10 mouse cellular contexts compared by ENCODE assay signal in the genomic region with DNA sequence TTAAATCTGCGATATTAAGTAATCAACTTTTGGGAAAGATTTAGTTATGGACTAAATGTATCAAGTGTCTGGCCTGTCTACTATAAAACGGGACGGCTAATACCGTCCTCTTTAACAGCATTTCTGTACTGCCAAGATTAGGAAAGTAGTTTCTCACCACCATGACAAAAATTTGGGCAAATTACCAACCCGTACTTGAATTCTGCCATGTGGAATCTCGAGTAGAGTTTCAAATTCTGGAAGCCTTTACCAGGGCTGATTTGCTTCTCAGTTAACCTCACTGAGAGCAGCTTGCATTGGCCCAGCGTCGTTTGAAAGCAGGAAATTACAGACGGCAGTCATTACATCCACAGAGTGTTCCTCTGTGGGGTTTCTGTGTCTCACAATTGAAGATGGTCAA.
DNase-seq lines count a peak whose midpoint lies in the region; ATAC-seq lines count a peak whose summit lies in the region.
"Had no signal": no experiment of that assay in that cellular context is flagged by ENCODE, and none has a peak within 500 bp of the region (broad histone marks: within the 10 kb centered on the region; RNA-seq: fewer than 3 reads in every experiment).

No protein-coding gene starts in this region.

- no peaks in the 10 kb centered on the region for H3K4me1 ChIP-seq in kidney, embryonic 16.5 days (ENCODE audit: insufficient read depth, low read length)
- H3K4me1 ChIP-seq: embryonic facial prominence, embryonic 12.5 days; forebrain, embryonic 12.5 days; heart, embryonic 13.5 days had no signal

- no peak overlapping the region for H3K27ac ChIP-seq in kidney, embryonic 16.5 days (ENCODE audit: low read length)
- H3K27ac ChIP-seq: embryonic facial prominence, embryonic 12.5 days; forebrain, embryonic 12.5 days; heart, embryonic 13.5 days; hindbrain, embryonic 12.5 days had no signal

- peaks cover 14% of the 10 kb centered on the region for H3K36me3 ChIP-seq in kidney, embryonic 16.5 days (ENCODE audit: insufficient read depth, low read length)

- no peak for ATAC-seq in kidney, embryonic 16.5 days (ENCODE audit: low FRiP score, low TSS enrichment)

- H3K4me3 ChIP-seq in kidney, embryonic 16.5 days (ENCODE audit: low read length), result no peak overlapping the region
- H3K4me3 ChIP-seq: embryonic facial prominence, embryonic 12.5 days; forebrain, embryonic 12.5 days; heart, embryonic 13.5 days; hindbrain, embryonic 12.5 days had no signal

- no peak overlapping the region for H3K4me2 ChIP-seq in kidney, embryonic 16.5 days (replicated peaks; ENCODE audit: low read depth, low read length)
- H3K4me2 ChIP-seq: embryonic facial prominence, embryonic 12.5 days; forebrain, embryonic 12.5 days; heart, embryonic 13.5 days; hindbrain, embryonic 12.5 days had no signal

- WGBS in kidney, embryonic 16.5 days, result 83% methylated on average over 9 of the region's 9 CpGs

- H3K9ac ChIP-seq in kidney, embryonic 16.5 days (replicated peaks; ENCODE audit: low read length), result no peak overlapping the region
- H3K9ac ChIP-seq: embryonic facial prominence, embryonic 12.5 days; forebrain, embryonic 12.5 days; heart, embryonic 13.5 days; hindbrain, embryonic 12.5 days had no signal

- intact Hi-C loops in gastrocnemius, postnatal 36 days (cut with DNase I), result loop anchor here (2.0 kb wide), 1 partner anchor 188 kb away; no protein-coding TSS in a partner anchor

- H3K9me3 ChIP-seq in kidney, embryonic 16.5 days (ENCODE audit: low read length), result no peaks in the 10 kb centered on the region
- H3K9me3 ChIP-seq: embryonic facial prominence, embryonic 12.5 days; forebrain, embryonic 12.5 days; heart, embryonic 13.5 days; hindbrain, embryonic 12.5 days had no signal

- peak; percentile 45 for DNase-seq in gastrocnemius, adult 18-20 months (ENCODE audit: low spot score)
- no peak for DNase-seq in gastrocnemius, postnatal 36 days
- DNase-seq in lung, postnatal 25 days (ENCODE audit: low spot score), result peak; percentile 12
- DNase-seq in lung, postnatal 10 days, result no peak
- peak; percentile 27 for DNase-seq in Muller cell, postnatal 12 days (ENCODE audit: inconsistent ontology term)

- H3K27me3 ChIP-seq in kidney, embryonic 16.5 days (ENCODE audit: insufficient read depth, low read length), result no peaks in the 10 kb centered on the region
- H3K27me3 ChIP-seq: embryonic facial prominence, embryonic 12.5 days; forebrain, embryonic 12.5 days; heart, embryonic 13.5 days; hindbrain, embryonic 12.5 days had no signal

Comparison
In these comparisons a context has a peak if more than half of its experiments do, and no peak if none do; other contexts are left out.
1. DNase-seq: peak in gastrocnemius, adult 18-20 months (single experiment), lung, postnatal 25 days (single experiment) and Muller cell, postnatal 12 days (single experiment); none in gastrocnemius, postnatal 36 days (0 of 2) and lung, postnatal 10 days (single experiment).